Mouse (Mus musculus) liver, adult 2 months (tissue): ENCODE measurements around the gene Me1.

Experiments
- CTCF ChIP-seq: fragments of 200-500 bp; IDR thresholded peaks from 2 replicates; pipeline ENCODE4 v1.5.1; 2011; ENCODE audit warnings: low read depth, low read length, control low read depth
- POLR2A ChIP-seq: fragments of 200-500 bp; IDR thresholded peaks from 2 replicates; pipeline ENCODE4 v1.6.1; 2011; ENCODE audit warnings: low read length, control low read depth; ENCODE audit not compliant: insufficient read depth; ENCODE audit errors: extremely low read depth

DNA sequence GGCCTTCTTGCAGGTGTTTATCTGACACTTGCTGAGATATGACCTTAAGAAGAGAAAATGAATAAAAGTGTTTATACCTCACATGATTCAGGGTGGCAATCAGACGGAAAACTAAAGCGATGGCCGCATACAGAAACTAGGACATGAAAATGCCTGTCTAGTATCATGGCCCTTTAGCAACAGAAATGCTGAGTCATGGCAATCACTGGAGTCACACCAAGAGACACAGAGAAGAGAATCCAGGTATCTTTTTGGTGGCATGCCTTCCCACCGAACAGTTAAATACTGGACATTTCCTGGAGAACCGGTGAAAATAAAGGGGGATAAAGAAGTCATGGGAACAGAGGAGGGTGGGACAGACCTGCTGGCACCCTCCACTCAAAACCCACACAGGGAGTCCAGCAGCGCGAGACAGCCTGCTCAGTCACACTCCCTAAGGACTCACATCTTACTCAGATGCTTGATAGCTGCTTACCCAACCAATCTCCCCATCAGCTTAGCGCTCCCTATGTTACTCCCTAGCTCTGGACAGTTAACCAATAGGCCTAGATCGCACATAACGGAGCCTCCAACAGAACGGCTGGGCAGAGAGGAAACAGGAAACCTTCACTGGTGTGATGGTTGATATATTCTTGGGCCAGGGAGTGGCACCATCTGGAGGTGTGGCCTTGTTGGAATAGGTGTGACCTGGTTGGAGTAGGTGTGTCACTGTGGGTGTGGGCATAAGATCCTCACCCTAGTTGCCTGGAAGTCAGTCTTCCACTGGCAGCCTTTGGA is 108.5 kb downstream of the Me1 start:
- no peak for TF ChIP-seq CTCF
- TF ChIP-seq POLR2A: no peak
